Mouse (Mus musculus): ENCODE measurements around the gene Adam12.
A peak's percentile ranks its signal among the peaks of the same experiment; 100 is the strongest.
"Not testable (repeated sequence)": the region's sequence is repeated elsewhere in the genome, so short reads cannot be mapped to it uniquely, and the experiment has no call there.

Adam12 gene

GRCm38 (mm10) chr7:133936377-133936776 is 295.6 kb downstream of the Adam12 start:
- no peak for DNase-seq (ENCODE audit: low spot score in 2 of 2)

DNA sequence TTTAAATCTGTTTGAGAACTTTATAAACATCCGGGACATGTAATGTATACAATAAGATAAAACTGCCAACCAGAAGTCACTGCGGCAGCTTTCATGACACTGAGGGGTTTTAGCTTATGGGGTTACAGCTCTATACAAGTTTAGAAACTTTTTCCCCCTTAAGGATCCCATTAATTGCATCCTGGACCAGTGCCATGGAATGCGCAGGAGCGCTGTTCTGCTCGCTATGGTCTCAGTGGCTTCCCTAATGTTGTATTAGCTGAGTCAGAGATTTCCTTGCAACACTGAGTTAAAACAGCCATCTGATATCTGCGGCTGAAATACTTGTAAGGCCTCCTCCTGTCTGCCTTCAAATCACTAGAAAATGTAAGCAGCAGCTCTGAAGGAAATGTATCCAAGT is 298.6 kb downstream of the Adam12 start:
- no peak for DNase-seq (ENCODE audit: low spot score in 2 of 2)

DNA sequence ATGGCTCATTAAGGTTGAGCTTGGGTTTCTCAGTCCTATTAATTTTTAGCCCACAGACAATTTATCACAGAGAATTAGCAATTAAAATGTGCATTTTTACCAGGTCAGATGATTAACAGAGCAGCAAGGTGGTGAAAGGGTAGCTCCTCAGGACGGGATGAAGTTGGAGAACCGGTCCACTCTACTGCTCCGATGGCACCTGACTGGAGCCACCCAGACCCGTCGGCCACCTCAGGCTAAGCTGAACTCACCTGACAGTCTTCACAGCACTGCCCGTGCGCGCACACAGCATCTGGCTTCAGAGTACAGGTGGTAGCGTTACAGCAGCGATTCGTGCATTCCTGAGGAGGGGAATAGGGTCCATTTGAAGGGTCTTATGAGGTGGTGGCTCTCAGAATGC is 300.5 kb downstream of the Adam12 start:
- no peak for DNase-seq (ENCODE audit: low spot score in 2 of 2)

DNA sequence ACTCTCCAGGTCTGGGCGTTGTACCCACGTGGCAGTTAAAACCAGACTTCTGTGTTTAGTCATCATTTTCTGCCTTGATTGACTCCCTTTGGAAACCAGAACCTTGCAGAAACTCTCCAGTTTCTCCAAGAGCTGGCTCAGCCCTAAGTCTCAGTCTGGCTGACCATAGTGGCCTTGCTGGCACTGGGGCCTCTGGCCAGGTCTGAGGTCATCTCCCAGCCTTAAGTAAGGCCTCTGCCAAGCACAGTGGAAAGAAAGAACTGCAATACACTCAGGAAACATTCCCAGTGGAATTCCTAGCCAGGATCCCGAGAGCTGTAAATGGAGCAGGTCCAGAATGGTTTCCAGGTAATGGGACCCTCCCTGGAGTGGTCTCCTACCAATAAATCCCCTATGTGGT is 303.0 kb downstream of the Adam12 start:
- no peak for DNase-seq (ENCODE audit: low spot score in 2 of 2)

DNA sequence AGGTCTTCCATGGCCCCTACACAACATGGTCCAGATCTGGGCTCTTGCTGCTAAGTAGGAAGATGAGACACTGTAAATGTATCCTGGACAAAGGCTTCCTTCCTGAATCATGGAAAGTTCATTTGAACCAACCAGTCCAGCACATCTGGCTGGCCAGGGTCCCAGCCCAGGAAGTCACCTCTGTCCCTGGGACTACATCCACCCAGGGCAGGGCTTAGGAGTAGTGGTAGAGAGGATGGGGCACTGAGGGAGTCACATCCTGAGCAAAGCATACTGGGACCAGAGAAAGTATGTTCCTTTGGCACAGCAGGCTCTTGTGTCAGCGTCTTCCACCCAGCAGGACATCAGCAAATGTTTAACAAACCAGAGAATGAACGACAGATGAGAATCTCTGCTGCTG is 306.2 kb downstream of the Adam12 start:
- no peak for DNase-seq (ENCODE audit: low spot score in 2 of 2)

- no peak for DNase-seq (ENCODE audit: low spot score in 2 of 2)
Measured at GRCm38 (mm10) chr7:133923994-133924393, 308.0 kb downstream of the Adam12 start.

GRCm38 (mm10) chr7:133921291-133921690 is 310.7 kb downstream of the Adam12 start:
- peak in 1 of 2 experiments; percentile 37 for DNase-seq (ENCODE audit: low spot score in 2 of 2)

DNA sequence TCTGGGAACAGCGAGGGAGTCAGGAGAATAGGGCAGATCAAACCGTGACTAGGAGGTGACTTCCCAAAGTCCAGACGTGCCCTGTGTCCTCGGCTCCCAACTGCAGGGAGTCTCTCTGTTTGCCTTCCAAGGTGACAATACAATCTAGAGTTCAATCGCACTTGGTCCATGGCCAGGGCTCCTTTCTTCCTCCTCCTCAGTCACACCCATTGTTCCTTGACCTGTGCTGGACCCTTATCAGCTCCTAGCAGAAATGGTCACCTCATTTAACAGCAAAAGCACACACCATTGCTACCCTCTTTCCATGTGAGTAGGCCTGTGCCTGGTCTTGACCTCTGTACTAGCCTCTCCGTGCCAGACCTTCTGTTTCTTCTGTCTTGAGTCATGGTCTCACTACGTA is 311.2 kb downstream of the Adam12 start:
- no peak for DNase-seq (ENCODE audit: low spot score in 2 of 2)

DNA sequence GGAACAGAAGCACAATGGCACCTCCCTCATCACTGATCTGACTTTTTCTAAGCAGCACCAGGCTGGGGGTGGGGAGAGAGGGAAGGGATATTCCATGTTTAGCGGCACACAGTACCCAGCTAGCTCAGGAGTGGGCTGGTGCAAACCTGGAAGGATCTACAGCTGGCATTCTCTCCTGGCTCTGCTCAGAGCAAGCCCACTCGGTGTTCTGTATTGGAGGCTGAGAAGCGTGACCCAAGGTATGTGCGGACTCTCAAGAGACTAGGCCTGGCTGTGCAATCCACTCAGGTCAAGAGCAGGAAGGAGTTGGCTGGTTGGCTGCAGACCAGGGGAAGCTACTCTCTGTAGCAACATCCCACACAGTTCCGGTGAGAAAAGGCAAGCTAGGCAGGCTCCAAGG is 312.0 kb downstream of the Adam12 start:
- peak; percentile 43 to 45 for DNase-seq (ENCODE audit: low spot score in 2 of 2)

DNA sequence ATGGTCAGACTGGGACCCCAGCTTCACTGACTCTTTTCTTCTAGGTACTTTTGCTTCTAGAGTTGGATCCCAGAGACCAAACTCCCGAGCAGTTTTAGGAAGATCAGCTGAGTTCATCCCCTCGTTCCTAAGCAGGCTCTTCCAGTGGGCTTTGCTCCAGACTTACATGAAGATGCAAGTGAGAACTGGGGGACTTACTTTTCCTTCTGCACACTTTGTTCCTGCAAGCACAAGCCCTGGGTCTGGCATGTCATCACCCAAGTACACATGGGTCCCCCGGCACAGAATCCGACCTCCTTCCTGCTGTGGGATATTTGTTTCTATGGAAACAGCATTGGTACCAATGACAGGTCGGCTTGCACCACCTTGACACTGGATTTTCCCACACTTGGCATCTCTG is 312.6 kb downstream of the Adam12 start:
- no peak for DNase-seq (ENCODE audit: low spot score in 2 of 2)

- DNase-seq (ENCODE audit: low spot score in 2 of 2): no peak
Measured at GRCm38 (mm10) chr7:133916230-133916629, 315.7 kb downstream of the Adam12 start.

DNA sequence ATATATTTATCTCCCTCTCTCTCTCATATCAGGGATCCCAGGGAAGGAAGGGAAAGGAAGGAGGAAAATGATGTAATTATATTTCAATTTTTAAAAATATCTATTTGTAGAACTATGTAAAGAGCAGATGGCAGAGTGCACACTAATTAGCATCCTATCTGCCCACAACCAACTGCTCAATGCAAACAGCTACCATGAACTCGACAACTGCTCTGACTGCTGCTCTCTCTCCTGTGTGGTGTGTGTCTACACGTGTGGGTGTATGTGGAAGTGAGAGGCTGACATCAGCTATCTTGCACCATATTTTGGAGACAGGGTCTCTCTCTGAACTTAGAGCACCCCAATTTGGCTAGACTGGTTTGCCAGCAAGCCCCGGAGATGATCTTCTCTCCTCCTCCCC is 320.1 kb downstream of the Adam12 start:
- DNase-seq (ENCODE audit: low spot score in 2 of 2): peak; percentile 39 to 80

DNA sequence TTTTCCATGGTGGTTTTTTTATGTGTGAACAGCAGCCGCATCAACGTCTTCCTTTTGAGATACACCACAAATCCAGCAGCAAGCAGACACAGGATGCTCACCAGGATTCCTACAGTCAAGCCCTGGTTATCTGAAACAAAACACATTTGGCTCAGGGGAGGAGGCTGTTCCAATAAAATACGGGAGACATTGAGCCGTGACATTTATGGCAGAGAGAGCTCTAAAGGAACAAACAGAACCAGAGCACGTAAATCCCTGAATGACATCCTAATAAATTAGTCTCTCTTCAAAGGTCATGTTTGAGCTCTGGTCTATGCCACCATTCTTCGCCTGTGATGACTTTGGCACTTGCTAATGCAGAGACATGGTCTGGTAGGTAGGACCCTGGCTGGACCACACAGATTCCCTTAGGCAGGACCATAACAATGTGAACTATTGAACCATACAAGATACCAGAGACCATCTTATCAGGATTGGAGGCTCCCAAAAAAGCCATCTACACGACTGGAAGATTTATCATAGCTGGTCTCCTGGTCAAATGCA is 322.0 kb downstream of the Adam12 start:
- no peak for DNase-seq (ENCODE audit: low spot score in 2 of 2)

- DNase-seq (ENCODE audit: low spot score in 2 of 2): no peak
Measured at GRCm38 (mm10) chr7:133908966-133909365, 323.0 kb downstream of the Adam12 start.

- DNase-seq (ENCODE audit: low spot score in 2 of 2): no peak
Measured at GRCm38 (mm10) chr7:133899391-133899790, 332.6 kb downstream of the Adam12 start.

GRCm38 (mm10) chr7:133891796-133892195 is 340.1 kb downstream of the Adam12 start:
- DNase-seq (ENCODE audit: low spot score in 2 of 2): no peak

DNA sequence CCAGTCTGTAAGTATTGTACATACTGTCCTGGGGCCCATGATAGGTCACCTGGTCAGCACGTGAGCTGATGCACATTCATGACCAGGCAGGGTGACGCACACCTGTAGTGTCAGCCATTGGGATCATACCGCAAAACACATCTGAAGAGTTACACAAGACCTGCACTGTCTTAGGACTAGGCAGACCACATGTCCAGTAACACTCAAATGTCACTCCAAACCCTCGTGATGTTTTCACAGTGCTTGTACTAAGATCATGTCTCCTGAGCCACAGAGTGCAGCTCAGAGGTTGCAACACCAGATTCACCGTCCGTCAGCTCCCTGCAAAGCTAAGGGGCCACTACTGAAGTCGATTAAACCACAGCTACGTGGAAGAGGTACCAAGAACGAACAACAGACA is 340.6 kb downstream of the Adam12 start:
- DNase-seq (ENCODE audit: low spot score in 2 of 2): no peak

DNA sequence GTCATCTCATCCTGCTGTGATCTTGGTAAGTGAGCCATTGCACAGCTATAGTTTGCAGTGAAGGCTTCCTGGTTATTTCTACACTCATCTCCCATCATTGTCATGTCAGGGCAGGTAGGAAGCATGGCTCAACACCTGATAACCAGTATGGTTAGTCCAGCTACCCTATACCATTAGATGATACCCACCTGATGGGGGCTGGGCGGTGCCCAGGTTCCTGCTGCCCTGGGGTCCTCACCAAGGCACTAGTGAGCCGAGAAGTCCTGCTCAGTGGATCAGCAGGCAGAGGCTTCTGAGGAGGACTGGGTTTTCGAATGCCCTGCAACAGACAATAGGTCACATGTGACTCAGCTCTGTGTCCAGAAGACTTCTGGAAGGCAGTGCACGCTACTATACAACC is 342.0 kb downstream of the Adam12 start:
- no peak for DNase-seq (ENCODE audit: low spot score in 2 of 2)

- DNase-seq (ENCODE audit: low spot score in 2 of 2): no peak
Measured at GRCm38 (mm10) chr7:133888926-133889920, 342.7 kb downstream of the Adam12 start.

DNA sequence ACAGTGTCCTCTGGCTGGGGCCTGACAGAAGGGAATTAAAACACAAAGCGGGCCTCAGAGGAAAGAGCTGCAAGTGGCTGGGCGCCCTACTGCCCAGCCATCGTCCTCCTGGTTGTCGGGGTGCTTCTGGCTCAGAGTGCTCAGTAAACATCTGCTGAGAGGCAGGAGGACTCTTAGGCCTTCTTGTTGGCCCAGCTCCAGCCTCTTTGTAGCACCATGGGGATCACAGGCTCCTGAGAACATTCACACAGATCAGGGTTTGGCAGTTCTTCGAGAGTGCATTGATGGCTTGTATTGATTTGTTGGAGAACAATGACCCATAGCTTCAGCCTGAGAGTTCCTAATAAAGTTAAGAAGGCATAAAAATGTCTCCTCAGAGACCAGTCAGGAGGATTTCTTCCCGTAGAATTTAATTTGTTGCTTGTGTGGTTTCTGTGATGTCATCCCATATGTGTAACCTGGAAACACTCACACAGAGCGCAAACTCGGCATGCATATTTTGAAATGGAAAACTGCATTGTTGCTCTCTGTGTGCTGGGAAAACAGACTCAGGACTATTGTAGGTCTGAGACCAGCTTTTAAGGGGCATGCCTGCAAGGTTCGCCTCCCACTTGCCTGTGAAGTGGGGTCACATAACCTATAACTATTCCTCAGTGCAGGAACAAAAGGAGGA is 347.1 kb downstream of the Adam12 start:
- DNase-seq (ENCODE audit: low spot score in 2 of 2): not testable (repeated sequence)

DNA sequence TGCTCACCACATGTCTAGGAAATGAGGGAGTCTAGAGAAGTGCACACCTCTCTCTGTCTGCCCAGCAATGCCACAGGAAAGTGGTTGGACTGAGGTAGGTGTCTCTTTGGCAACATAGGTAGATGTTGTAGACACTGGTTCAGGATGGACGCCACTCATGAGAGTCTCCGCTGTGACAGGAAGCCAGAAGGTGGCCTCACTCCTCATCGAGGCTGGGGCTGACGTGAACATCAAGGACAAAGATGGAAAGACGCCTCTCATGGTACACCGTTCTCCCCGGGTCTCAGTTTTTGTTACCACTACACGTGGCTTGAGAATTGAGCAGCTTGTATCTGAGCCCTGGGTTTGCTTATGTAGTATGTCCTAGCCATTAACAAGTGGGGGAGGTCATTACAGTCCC is 352.2 kb downstream of the Adam12 start:
- no peak for DNase-seq (ENCODE audit: low spot score in 2 of 2)

DNA sequence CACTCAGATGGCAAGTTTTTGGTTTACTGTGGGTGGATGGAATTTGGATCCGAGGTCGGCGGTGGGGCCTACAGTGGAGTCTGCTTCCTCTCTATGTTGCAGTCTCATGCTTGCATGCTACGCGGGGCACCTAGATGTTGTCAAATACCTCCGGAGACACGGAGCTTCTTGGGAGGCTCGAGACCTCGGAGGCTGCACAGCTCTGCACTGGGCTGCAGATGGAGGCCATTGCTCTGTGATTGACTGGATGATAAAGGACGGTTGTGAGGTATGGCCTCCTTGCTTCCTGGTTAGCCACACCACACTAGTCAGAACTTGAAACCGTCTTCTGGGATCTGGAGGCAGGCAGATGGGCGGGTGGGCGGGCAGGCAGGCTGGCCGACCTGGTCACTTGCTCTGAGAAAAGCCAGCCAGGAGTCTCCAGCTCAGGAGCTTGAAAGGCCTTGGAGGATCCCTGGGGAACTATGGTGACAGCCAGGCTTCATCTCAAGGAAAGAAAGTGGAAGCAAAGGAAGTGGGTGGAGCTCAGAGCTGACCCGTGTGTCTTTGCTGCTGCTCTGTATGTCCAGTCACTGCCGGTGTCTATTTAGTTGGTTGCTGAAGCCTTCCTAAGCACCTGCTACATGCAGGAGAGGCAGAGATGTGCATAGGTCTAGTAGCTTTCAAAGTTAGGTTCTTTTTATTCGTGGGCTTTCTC is 355.2 kb downstream of the Adam12 start:
- DNase-seq (ENCODE audit: low spot score in 2 of 2): no peak

Data from right cerebral cortex, postnatal 10 days (tissue).